ENCODE assay signal across 8 mouse cellular contexts in genomic region chr4:130045609-130046008, GRCm38 (mm10). TPM values are rescaled to one million over a fixed set of nuclear protein-coding genes. Genes with fewer than 3 reads are reported as not detected.
DNase-seq lines count a peak whose midpoint lies in the region; ATAC-seq and TF ChIP-seq lines count a peak whose summit lies in the region.

No protein-coding gene starts in this region.

- peak; percentile 56 for DNase-seq in gastrocnemius, postnatal 25 days
- DNase-seq in lung, postnatal 4 days, result peak; percentile 56 to 75
- peak; percentile 81 for DNase-seq in thymus, postnatal 4 days
- DNase-seq in right cerebral cortex, adult 2 months (ENCODE audit: low spot score in 2 of 2), result no peak

- H3K36me3 ChIP-seq in midbrain, embryonic 13.5 days, result no peaks in the 10 kb centered on the region
- no peaks in the 10 kb centered on the region for H3K36me3 ChIP-seq in midbrain, embryonic 15.5 days (replicated peaks)
- H3K36me3 ChIP-seq in intestine, postnatal 0 days (ENCODE audit: control insufficient read depth, insufficient read depth), result no peaks in the 10 kb centered on the region
- no peaks in the 10 kb centered on the region for H3K36me3 ChIP-seq in forebrain, embryonic 16.5 days (ENCODE audit: control insufficient read depth, insufficient read depth)

- 0 out of 2 replicates have a peak overlapping the region, but pooled peaks have one; percentile 4 for H3K4me2 ChIP-seq in midbrain, embryonic 13.5 days (replicated peaks)
- no peak overlapping the region for H3K4me2 ChIP-seq in midbrain, embryonic 15.5 days
- peak overlapping the region; percentile 35 for H3K4me2 ChIP-seq in intestine, postnatal 0 days (replicated peaks; ENCODE audit: low read depth)
- H3K4me2 ChIP-seq in forebrain, embryonic 16.5 days (ENCODE audit: low read length), result no peak overlapping the region

- peak; percentile 23 for TF ChIP-seq CTCF in intestine, postnatal 0 days (IDR thresholded peaks at IDR 0.05; ENCODE audit: low read depth)

- no peak overlapping the region; the same call in 1 of the 2 replicates for H3K27ac ChIP-seq in midbrain, embryonic 13.5 days
- no peak overlapping the region for H3K27ac ChIP-seq in midbrain, embryonic 15.5 days
- peak overlapping the region; percentile 46 for H3K27ac ChIP-seq in intestine, postnatal 0 days (ENCODE audit: low read depth, low read length)
- no peak overlapping the region for H3K27ac ChIP-seq in forebrain, embryonic 16.5 days (ENCODE audit: low read length)

- H3K4me3 ChIP-seq in midbrain, embryonic 13.5 days (replicated peaks), result no peak overlapping the region
- H3K4me3 ChIP-seq in midbrain, embryonic 15.5 days, result no peak overlapping the region
- H3K4me3 ChIP-seq in intestine, postnatal 0 days (ENCODE audit: low read depth, low read length), result no peak overlapping the region
- H3K4me3 ChIP-seq in forebrain, embryonic 16.5 days (replicated peaks; ENCODE audit: low read length), result no peak overlapping the region

- H3K27me3 ChIP-seq in midbrain, embryonic 13.5 days, result peaks cover 11% of the 10 kb centered on the region; the same call in 1 of the 2 replicates
- H3K27me3 ChIP-seq in midbrain, embryonic 15.5 days (replicated peaks), result no peaks in the 10 kb centered on the region
- peaks cover 6% of the 10 kb centered on the region; the same call in 1 of the 2 replicates for H3K27me3 ChIP-seq in intestine, postnatal 0 days (replicated peaks; ENCODE audit: control insufficient read depth, insufficient read depth, low read length)
- no peaks in the 10 kb centered on the region for H3K27me3 ChIP-seq in forebrain, embryonic 16.5 days (replicated peaks; ENCODE audit: control insufficient read depth, insufficient read depth, low read length)

- no peaks in the 10 kb centered on the region for H3K9me3 ChIP-seq in midbrain, embryonic 13.5 days
- H3K9me3 ChIP-seq in midbrain, embryonic 15.5 days, result no peaks in the 10 kb centered on the region
- H3K9me3 ChIP-seq in intestine, postnatal 0 days (ENCODE audit: control insufficient read depth), result no peaks in the 10 kb centered on the region
- no peaks in the 10 kb centered on the region for H3K9me3 ChIP-seq in forebrain, embryonic 16.5 days (ENCODE audit: control insufficient read depth, low read length)

- no peak overlapping the region for H3K9ac ChIP-seq in midbrain, embryonic 13.5 days (replicated peaks)
- no peak overlapping the region for H3K9ac ChIP-seq in midbrain, embryonic 15.5 days
- H3K9ac ChIP-seq in intestine, postnatal 0 days (ENCODE audit: low read depth, low read length), result no peak overlapping the region
- no peak overlapping the region for H3K9ac ChIP-seq in forebrain, embryonic 16.5 days (replicated peaks; ENCODE audit: low read depth, low read length)

- H3K4me1 ChIP-seq in midbrain, embryonic 13.5 days (replicated peaks), result peaks cover 23% of the 10 kb centered on the region
- H3K4me1 ChIP-seq in midbrain, embryonic 15.5 days, result peaks cover 23% of the 10 kb centered on the region
- H3K4me1 ChIP-seq in intestine, postnatal 0 days (replicated peaks; ENCODE audit: control insufficient read depth, insufficient read depth, low read length), result no peaks in the 10 kb centered on the region
- peaks cover 17% of the 10 kb centered on the region for H3K4me1 ChIP-seq in forebrain, embryonic 16.5 days (replicated peaks; ENCODE audit: control insufficient read depth, insufficient read depth, low read length)

- WGBS in midbrain, embryonic 13.5 days, result 16% methylated on average over 14 of the region's 14 CpGs
- WGBS in midbrain, embryonic 15.5 days, result 23% methylated on average over 14 of the region's 14 CpGs
- WGBS in intestine, postnatal 0 days, result 39% methylated on average over 14 of the region's 14 CpGs
- 34% methylated on average over 14 of the region's 14 CpGs for WGBS in forebrain, embryonic 16.5 days

- no peak for ATAC-seq in midbrain, embryonic 13.5 days
- ATAC-seq in midbrain, embryonic 15.5 days (replicated peaks), result no peak
- no peak for ATAC-seq in intestine, postnatal 0 days
- no peak for ATAC-seq in forebrain, embryonic 16.5 days

RNA-seq across cellular contexts. Expression of gene Col16a1, which starts 2.0 kb away (rescaled TPM):
- 2.9 and 3.4 TPM in 2 replicates for polyA plus RNA-seq in midbrain, embryonic 13.5 days (2015; fragmentation: Nextera tagmentation; extraction: Ambion mirVana)
- 7.8 and 12.9 TPM in 2 replicates for polyA plus RNA-seq in midbrain, embryonic 15.5 days (2015; fragmentation: Nextera tagmentation; extraction: Ambion mirVana)
- total RNA-seq in gastrocnemius, postnatal 25 days (2021), result 10 to 100 TPM in 1 of 2 experiments, 1 to 10 TPM in 1; 8.6 to 15.5 TPM
- 23.1 and 25.6 TPM in 2 replicates for polyA plus RNA-seq in intestine, postnatal 0 days (2015; fragmentation: Nextera tagmentation; extraction: Ambion mirVana)
- 7.4 and 8.7 TPM in 2 replicates for polyA plus RNA-seq in forebrain, embryonic 16.5 days (2015; fragmentation: Nextera tagmentation; extraction: Ambion mirVana)

RNA-seq across cellular contexts. Expression of gene Pef1, which starts 56.7 kb away (rescaled TPM):
- 65.3 and 72.0 TPM in 2 replicates for polyA plus RNA-seq in midbrain, embryonic 13.5 days (2015; fragmentation: Nextera tagmentation; extraction: Ambion mirVana)
- 68.1 and 75.5 TPM in 2 replicates for polyA plus RNA-seq in midbrain, embryonic 15.5 days (2015; fragmentation: Nextera tagmentation; extraction: Ambion mirVana)
- total RNA-seq in gastrocnemius, postnatal 25 days (2021), result 10 to 100 TPM; 28.9 to 30.5 TPM
- 72.7 and 73.4 TPM in 2 replicates for polyA plus RNA-seq in intestine, postnatal 0 days (2015; fragmentation: Nextera tagmentation; extraction: Ambion mirVana)
- polyA plus RNA-seq in forebrain, embryonic 16.5 days (2015; fragmentation: Nextera tagmentation; extraction: Ambion mirVana), result 63.0 and 63.1 TPM in 2 replicates

Comparison
In these comparisons a context has a peak if more than half of its experiments do, and no peak if none do; other contexts are left out.
1. H3K4me2 ChIP-seq: peak in midbrain, embryonic 13.5 days (single experiment) and intestine, postnatal 0 days (single experiment); none in midbrain, embryonic 15.5 days (single experiment) and forebrain, embryonic 16.5 days (single experiment).
2. DNase-seq: peak in gastrocnemius, postnatal 25 days (single experiment), lung, postnatal 4 days (2 of 2) and thymus, postnatal 4 days (single experiment); none in right cerebral cortex, adult 2 months (0 of 2).